Mouse (Mus musculus) testis, adult 2 months (tissue): ENCODE results near the gene Gse1. TPM values are rescaled to one million over a fixed set of nuclear protein-coding genes. Genes with fewer than 3 reads are reported as not detected.
A peak's percentile ranks its signal among the peaks of the same experiment; 100 is the strongest.

ENCODE experiments used
- H3K27ac ChIP-seq: fragments of 200-500 bp; 2 replicates; pipeline ENCODE4 v1.5.1; 2012; ENCODE audit warnings: low read depth, low read length; ENCODE audit not compliant: control insufficient read depth, insufficient read depth
- H3K27me3 ChIP-seq: fragments of 200-500 bp; 2 replicates; pipeline ENCODE4 v1.6.1; 2012; ENCODE audit warnings: mild to moderate bottlenecking, low read length, moderate library complexity; ENCODE audit not compliant: control insufficient read depth, insufficient read depth
- H3K36me3 ChIP-seq: fragments of 200-500 bp; 2 replicates; pipeline ENCODE4 v1.6.1; 2012; ENCODE audit warnings: mild to moderate bottlenecking, low read length; ENCODE audit not compliant: control insufficient read depth, insufficient read depth
- H3K4me1 ChIP-seq: fragments of 200-500 bp; 2 replicates; pipeline ENCODE4 v1.6.1; 2012; ENCODE audit warnings: low read length; ENCODE audit not compliant: control insufficient read depth, insufficient read depth
- H3K4me3 ChIP-seq: fragments of 200-500 bp; 2 replicates; pipeline ENCODE4 v1.5.1; 2012; ENCODE audit warnings: low read depth, mild to moderate bottlenecking, low read length, moderate library complexity, mixed read lengths; ENCODE audit not compliant: control insufficient read depth
- CTCF ChIP-seq: fragments of 200-500 bp; IDR thresholded peaks from 2 replicates; pipeline ENCODE4 v1.5.1; 2012; ENCODE audit warnings: low read depth, mild to moderate bottlenecking, inconsistent platforms, low read length, moderate library complexity; ENCODE audit not compliant: control insufficient read depth, insufficient read depth, insufficient replicate concordance
- POLR2A ChIP-seq: fragments of 200-500 bp; IDR thresholded peaks from 2 replicates; pipeline ENCODE4 v1.6.1; 2012; ENCODE audit warnings: low read depth, mild to moderate bottlenecking, inconsistent platforms, low read length, moderate library complexity; ENCODE audit not compliant: control insufficient read depth
- polyA plus RNA-seq: library from polyadenylated mRNA; depleted of rRNA; stranded (reverse); fragments of >200 nt; gene quantifications from 2 replicates; pipeline ENCODE4 v1.2.3, GENCODE M21; 2012

Gse1 gene
- polyA plus RNA-seq, 1 experiment: 4.0 TPM

GRCm38 (mm10) chr8:120201351-120201750, 26.9 kb upstream of the Gse1 start:
- Histone ChIP-seq H3K36me3 (no peaks in the 10 kb centered on the region), H3K27me3 (no peaks in the 10 kb centered on the region), H3K27ac (no peak overlapping the region), H3K4me3 (no peak overlapping the region), H3K4me1 (peaks cover 6% of the 10 kb centered on the region)
- no peak for TF ChIP-seq CTCF
- no peak for TF ChIP-seq POLR2A

- no peak overlapping the region for H3K27ac ChIP-seq
- no peak for TF ChIP-seq CTCF
- no peak for TF ChIP-seq POLR2A
- no peaks in the 10 kb centered on the region for H3K27me3 ChIP-seq
- peaks cover 6% of the 10 kb centered on the region for H3K4me1 ChIP-seq
- no peaks in the 10 kb centered on the region for H3K36me3 ChIP-seq
- H3K4me3 ChIP-seq: no peak overlapping the region
Measured at GRCm38 (mm10) chr8:120202546-120202945, 25.7 kb upstream of the Gse1 start.

GRCm38 (mm10) chr8:120204736-120205360, 23.4 kb upstream of the Gse1 start:
- H3K27ac ChIP-seq: no peak overlapping the region
- H3K4me1 ChIP-seq: peaks cover 9% of the 10 kb centered on the region
- H3K27me3 ChIP-seq: no peaks in the 10 kb centered on the region
- TF ChIP-seq CTCF (no peak), POLR2A (no peak; the same call in 1 of the 2 replicates)
- peak overlapping the region; percentile 46 for H3K4me3 ChIP-seq
- no peaks in the 10 kb centered on the region for H3K36me3 ChIP-seq

GRCm38 (mm10) chr8:120205916-120206315, 22.3 kb upstream of the Gse1 start:
- TF ChIP-seq CTCF: no peak
- no peak for TF ChIP-seq POLR2A
- Histone ChIP-seq H3K4me1 (peaks cover 9% of the 10 kb centered on the region), H3K27me3 (no peaks in the 10 kb centered on the region), H3K36me3 (no peaks in the 10 kb centered on the region), H3K4me3 (peak overlapping the region; percentile 28), H3K27ac (no peak overlapping the region)

- peaks cover 9% of the 10 kb centered on the region for H3K4me1 ChIP-seq
- H3K36me3 ChIP-seq: no peaks in the 10 kb centered on the region
- H3K27ac ChIP-seq: no peak overlapping the region
- TF ChIP-seq CTCF (no peak), POLR2A (no peak)
- no peak overlapping the region for H3K4me3 ChIP-seq
- H3K27me3 ChIP-seq: no peaks in the 10 kb centered on the region
Measured at GRCm38 (mm10) chr8:120207364-120207763, 20.9 kb upstream of the Gse1 start.

- no peaks in the 10 kb centered on the region for H3K36me3 ChIP-seq
- no peak overlapping the region for H3K27ac ChIP-seq
- TF ChIP-seq CTCF: no peak
- TF ChIP-seq POLR2A: no peak
- H3K4me3 ChIP-seq: no peak overlapping the region
- peaks cover 9% of the 10 kb centered on the region for H3K4me1 ChIP-seq
- H3K27me3 ChIP-seq: no peaks in the 10 kb centered on the region
Measured at GRCm38 (mm10) chr8:120208113-120208512, 20.1 kb upstream of the Gse1 start.

- no peak overlapping the region for H3K4me3 ChIP-seq
- H3K27me3 ChIP-seq: no peaks in the 10 kb centered on the region
- peaks cover 3% of the 10 kb centered on the region for H3K4me1 ChIP-seq
- no peaks in the 10 kb centered on the region for H3K36me3 ChIP-seq
- TF ChIP-seq CTCF (no peak), POLR2A (no peak)
- H3K27ac ChIP-seq: no peak overlapping the region
Measured at GRCm38 (mm10) chr8:120211345-120211744, 16.9 kb upstream of the Gse1 start.
